Mouse (Mus musculus) lung, embryonic 15.5 days (tissue): ENCODE data around the gene Ntrk3. TPM values are rescaled to one million over a fixed set of nuclear protein-coding genes. Genes with fewer than 3 reads are reported as not detected.

ENCODE experiments used
- ATAC-seq: fragments of 200-750 bp; cut with Nextera tagmentation; 2 replicates; pipeline ENCODE4 v1.8.0; 2017; ENCODE audit warnings: moderate number of reproducible peaks, borderline replicate concordance; ENCODE audit not compliant: low FRiP score, low TSS enrichment; ENCODE audit errors: extremely low read depth
- H3K27ac ChIP-seq: fragments of 300-500 bp; sonication (generic); 2 replicates; pipeline ENCODE4 v1.5.1; 2015; ENCODE audit warnings: moderate library complexity, mild to moderate bottlenecking, inconsistent platforms
- H3K27me3 ChIP-seq: fragments of 300-500 bp; sonication (generic); 2 replicates; pipeline ENCODE4 v1.6.1; 2015; ENCODE audit warnings: inconsistent platforms
- H3K36me3 ChIP-seq: fragments of 300-500 bp; sonication (generic); 2 replicates; pipeline ENCODE4 v1.6.1; 2015; ENCODE audit warnings: inconsistent platforms
- H3K4me1 ChIP-seq: fragments of 300-500 bp; sonication (generic); 2 replicates; pipeline ENCODE4 v1.6.1; 2015; ENCODE audit warnings: inconsistent platforms
- H3K4me2 ChIP-seq: fragments of 300-500 bp; sonication (generic); 2 replicates; pipeline ENCODE4 v1.6.1; 2015; ENCODE audit warnings: inconsistent platforms, mild to moderate bottlenecking, moderate library complexity
- H3K4me3 ChIP-seq: fragments of 300-500 bp; sonication (generic); 2 replicates; pipeline ENCODE4 v1.5.1; 2015; ENCODE audit warnings: mild to moderate bottlenecking, inconsistent platforms
- H3K9ac ChIP-seq: fragments of 300-500 bp; sonication (generic); 2 replicates; pipeline ENCODE4 v1.6.1; 2015; ENCODE audit warnings: inconsistent platforms
- H3K9me3 ChIP-seq: fragments of 300-500 bp; sonication (generic); 2 replicates; pipeline ENCODE4 v1.6.1; 2016; ENCODE audit warnings: inconsistent platforms
- WGBS: fragments of 180-500 bp; shearing (Covaris S2); methylation state at CpG from one replicate; pipeline ENCODE4 v1.1.7; 2015; 5-methylcytosine and 5-hydroxymethylcytosine counted together
- polyA plus RNA-seq: library from polyadenylated mRNA; unstranded; fragments of >200 nt; fragmentation: Nextera tagmentation; extraction: Ambion mirVana; gene quantifications from 2 replicates; pipeline ENCODE4 v1.2.1, GENCODE M21; 2015

Gene Ntrk3
- polyA plus RNA-seq, 1 experiment from 2014 or later = 1.1 TPM

DNA sequence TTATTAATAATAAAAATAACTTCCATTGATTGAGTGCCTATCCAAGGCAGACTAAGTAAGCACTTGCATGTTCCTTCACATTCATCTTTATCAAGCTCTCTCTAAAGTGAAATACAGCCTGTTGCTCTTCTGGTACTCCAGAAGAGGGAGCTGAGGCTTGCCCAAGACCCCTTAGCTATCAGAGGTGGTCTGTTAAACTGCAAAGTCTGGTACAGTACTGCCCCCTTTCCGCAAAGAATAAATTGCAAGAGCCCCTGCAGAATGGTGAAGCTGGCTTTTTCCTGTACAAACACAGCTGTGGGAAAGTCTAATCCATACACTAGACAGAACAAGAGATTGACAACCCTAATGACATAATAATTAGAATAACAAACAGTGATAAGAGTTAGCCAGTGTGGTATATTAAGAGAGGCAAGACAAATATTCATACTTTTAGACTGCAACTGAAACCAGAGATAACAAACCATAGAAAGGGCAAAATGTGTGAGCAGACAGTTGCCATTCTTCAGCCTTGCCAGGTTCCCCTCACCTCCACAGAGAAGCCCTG is 470.3 kb downstream of the Ntrk3 start:
- no peak overlapping the region for H3K9ac ChIP-seq
- no peak overlapping the region for H3K4me3 ChIP-seq
- H3K36me3 ChIP-seq = no peaks in the 10 kb centered on the region
- H3K4me2 ChIP-seq = no peak overlapping the region
- no peaks in the 10 kb centered on the region for H3K27me3 ChIP-seq
- WGBS = 3% methylated on average over 1 of the region's 1 CpGs
- H3K4me1 ChIP-seq = peaks cover 8% of the 10 kb centered on the region
- H3K9me3 ChIP-seq = no peaks in the 10 kb centered on the region
- no peak overlapping the region for H3K27ac ChIP-seq
- ATAC-seq = no peak

DNA sequence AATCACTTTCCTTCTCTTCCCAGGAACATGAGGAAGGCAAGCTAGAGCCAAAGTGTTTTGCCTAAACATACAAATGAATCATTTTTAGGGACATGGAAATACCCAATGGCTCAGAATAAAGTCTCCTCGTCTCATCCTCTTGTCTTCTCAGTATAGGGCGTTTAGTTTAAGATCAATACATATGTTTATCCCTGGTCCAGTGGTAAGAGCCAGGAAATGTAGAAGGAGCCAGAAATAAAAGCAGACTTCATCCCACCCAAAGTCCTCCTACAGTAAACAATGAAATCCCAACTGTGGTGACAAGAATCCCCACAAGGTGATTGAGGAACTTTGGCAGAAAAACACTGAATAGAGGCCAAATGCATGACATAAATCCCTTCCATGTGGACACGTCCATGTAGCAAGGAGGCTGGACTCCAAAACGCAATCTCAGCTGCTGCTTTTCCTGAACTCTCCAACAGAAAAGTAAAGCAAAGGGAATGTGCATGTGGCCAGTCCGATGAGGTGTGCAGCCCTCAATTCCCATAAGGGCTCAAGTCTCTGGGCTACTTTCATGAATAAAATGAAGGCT is 473.3 kb downstream of the Ntrk3 start:
- Histone ChIP-seq H3K9ac (no peak overlapping the region), H3K36me3 (no peaks in the 10 kb centered on the region), H3K27me3 (no peaks in the 10 kb centered on the region), H3K4me3 (no peak overlapping the region), H3K4me1 (peaks cover 6% of the 10 kb centered on the region), H3K27ac (no peak overlapping the region), H3K4me2 (no peak overlapping the region), H3K9me3 (no peaks in the 10 kb centered on the region)
- ATAC-seq = peak; percentile 62; the same call in 1 of the 2 replicates
- WGBS = 36% methylated on average over 5 of the region's 5 CpGs

DNA sequence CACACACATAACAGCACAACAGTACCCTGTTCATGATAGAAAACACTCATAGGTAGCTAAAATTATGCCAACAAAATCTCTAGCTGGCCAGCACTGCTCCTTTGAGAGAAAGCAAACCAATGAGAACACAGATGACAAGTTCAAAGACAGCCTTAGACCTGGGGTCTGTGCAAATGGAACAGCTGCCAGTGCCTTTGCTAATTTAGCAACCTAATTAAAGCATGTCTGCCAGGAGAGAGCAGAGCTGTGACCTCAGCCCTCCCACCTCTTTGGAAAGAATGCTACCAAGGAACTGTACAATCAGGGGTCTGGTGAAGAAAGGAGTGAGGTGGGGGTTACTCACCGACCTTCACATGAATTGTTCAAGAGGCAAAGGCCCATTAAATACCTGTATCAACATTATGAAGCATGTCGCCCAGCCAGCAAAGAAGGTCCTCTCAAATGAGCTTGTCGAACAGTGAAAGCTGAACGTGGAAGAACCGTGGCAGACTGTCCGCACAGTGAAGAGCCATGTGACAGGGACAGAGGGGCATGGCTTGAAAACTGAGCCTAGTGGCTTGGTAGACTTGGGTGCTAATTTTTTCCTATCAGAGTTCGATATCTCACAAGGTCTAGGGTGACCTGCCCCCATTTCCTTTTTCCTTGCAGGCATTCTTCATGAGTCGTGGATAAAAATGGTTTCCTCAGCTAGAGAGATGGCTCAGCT is 476.2 kb downstream of the Ntrk3 start:
- no peaks in the 10 kb centered on the region for H3K36me3 ChIP-seq
- no peaks in the 10 kb centered on the region for H3K9me3 ChIP-seq
- H3K27me3 ChIP-seq = no peaks in the 10 kb centered on the region
- H3K4me3 ChIP-seq = no peak overlapping the region
- no peak overlapping the region for H3K9ac ChIP-seq
- H3K4me2 ChIP-seq = no peak overlapping the region
- no peak overlapping the region for H3K27ac ChIP-seq
- H3K4me1 ChIP-seq = peaks cover 6% of the 10 kb centered on the region
- no peak for ATAC-seq
- WGBS = 76% methylated on average over 8 of the region's 8 CpGs

DNA sequence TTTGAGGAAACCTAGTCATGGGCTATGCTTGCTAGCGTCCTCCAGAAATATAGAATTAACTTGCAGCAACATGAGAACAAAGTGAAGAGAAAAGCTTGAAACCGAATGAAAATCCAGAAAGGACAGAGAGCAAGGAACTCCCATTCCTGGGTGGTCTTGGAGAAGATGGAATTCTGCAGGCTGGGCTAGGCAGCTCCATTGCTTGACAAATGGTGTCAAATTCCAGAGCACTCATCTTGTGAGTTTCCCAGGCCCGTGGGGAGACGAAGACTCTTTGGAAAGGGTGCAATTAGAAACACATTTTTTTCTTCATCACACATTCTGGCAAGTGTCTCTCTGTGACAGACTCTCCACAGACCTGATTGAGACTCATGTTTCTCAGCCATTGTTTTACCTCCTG is 479.7 kb downstream of the Ntrk3 start:
- no peak; the same call in 1 of the 2 replicates for ATAC-seq
- Histone ChIP-seq H3K4me1 (no peaks in the 10 kb centered on the region), H3K36me3 (no peaks in the 10 kb centered on the region), H3K9ac (no peak overlapping the region), H3K27ac (no peak overlapping the region), H3K4me3 (no peak overlapping the region), H3K27me3 (no peaks in the 10 kb centered on the region), H3K4me2 (no peak overlapping the region), H3K9me3 (no peaks in the 10 kb centered on the region)
- WGBS = 11% methylated on average over 4 of the region's 4 CpGs

DNA sequence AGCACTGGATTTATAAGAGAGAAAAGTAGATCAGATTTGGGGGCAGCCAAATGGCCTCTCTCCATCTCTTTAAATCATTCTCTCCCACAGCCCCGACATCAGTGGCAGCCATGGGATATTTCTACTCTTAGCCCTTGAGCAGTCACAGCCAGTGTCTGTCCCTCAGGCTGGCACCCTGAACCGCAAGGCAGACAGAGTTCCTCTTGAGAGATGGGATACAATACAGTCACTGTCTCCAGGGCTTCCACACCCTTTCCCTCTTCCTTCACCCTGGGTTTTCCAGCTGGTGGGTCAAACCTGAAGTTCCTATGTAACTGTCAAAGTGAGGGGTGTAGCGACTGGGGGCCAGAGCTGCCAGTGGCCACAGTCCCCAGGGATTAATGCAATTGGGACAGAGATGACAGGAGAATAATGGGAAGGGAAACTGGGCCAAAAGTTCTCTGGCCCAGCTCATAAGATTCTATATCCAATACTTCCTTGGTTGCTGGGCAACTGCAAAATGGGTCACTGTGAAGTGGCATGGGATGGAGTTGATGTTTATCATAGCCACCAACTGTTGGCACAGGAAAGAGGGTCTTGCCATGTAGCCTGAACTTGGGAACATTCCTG is 483.9 kb downstream of the Ntrk3 start:
- no peak overlapping the region for H3K27ac ChIP-seq
- no peaks in the 10 kb centered on the region for H3K9me3 ChIP-seq
- H3K36me3 ChIP-seq = no peaks in the 10 kb centered on the region
- no peaks in the 10 kb centered on the region for H3K4me1 ChIP-seq
- no peak overlapping the region for H3K4me3 ChIP-seq
- no peak for ATAC-seq
- 66% methylated on average over 3 of the region's 3 CpGs for WGBS
- H3K9ac ChIP-seq = no peak overlapping the region
- H3K27me3 ChIP-seq = no peaks in the 10 kb centered on the region
- no peak overlapping the region for H3K4me2 ChIP-seq

DNA sequence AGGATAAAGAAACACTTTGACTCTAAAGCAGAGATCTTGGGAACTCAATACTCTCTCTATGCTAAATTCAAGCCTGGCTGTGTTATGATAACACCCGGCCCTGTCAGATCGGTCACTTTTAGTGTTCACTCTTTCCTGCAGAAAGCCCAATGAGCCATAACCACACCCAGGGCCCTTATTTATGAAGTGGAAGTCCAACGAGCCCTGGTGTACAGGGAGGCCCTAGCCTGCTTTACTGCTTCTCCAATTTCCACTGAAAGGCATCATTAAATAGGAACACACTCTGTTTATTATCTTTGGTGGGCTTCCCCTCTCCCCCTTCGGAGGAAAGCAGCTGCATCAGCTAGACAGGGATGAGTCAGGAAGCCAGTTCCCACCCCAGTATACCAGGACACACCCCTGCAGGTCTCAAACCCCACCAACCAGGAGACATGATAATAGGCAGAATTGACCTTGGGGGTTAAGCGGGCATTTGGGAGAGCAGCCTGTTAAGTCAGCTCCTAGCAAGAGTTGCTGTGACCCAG is 489.6 kb downstream of the Ntrk3 start:
- 52% methylated on average over 5 of the region's 5 CpGs for WGBS
- no peak for ATAC-seq
- H3K4me3 ChIP-seq = no peak overlapping the region
- H3K36me3 ChIP-seq = no peaks in the 10 kb centered on the region
- no peaks in the 10 kb centered on the region for H3K4me1 ChIP-seq
- no peak overlapping the region for H3K27ac ChIP-seq
- H3K27me3 ChIP-seq = no peaks in the 10 kb centered on the region
- H3K4me2 ChIP-seq = no peak overlapping the region
- H3K9ac ChIP-seq = no peak overlapping the region
- no peaks in the 10 kb centered on the region for H3K9me3 ChIP-seq

DNA sequence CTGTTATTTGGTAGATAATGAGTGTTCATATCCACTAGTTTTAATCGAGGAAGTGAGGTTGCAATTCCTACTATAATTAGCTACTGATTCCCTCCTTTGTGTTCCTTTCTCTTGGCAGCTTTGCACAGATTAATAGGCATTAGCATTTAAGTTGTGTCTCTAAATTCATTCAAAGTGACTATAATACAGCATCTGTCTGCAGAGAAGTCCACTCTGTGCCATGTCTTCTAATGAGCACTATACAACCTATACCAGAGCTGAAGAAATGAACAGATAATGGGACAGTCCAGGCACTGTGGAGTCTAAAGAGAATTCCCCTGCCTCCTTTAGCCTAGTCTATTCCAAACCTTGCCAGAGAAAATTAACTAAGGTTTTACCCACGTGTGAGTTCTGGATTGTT is 498.8 kb downstream of the Ntrk3 start:
- no peak overlapping the region for H3K9ac ChIP-seq
- H3K27ac ChIP-seq = no peak overlapping the region
- H3K4me3 ChIP-seq = no peak overlapping the region
- no peak for ATAC-seq
- H3K36me3 ChIP-seq = no peaks in the 10 kb centered on the region
- no peaks in the 10 kb centered on the region for H3K9me3 ChIP-seq
- H3K4me1 ChIP-seq = no peaks in the 10 kb centered on the region
- no peak overlapping the region for H3K4me2 ChIP-seq
- WGBS = 64% methylated on average over 2 of the region's 2 CpGs
- no peaks in the 10 kb centered on the region for H3K27me3 ChIP-seq

DNA sequence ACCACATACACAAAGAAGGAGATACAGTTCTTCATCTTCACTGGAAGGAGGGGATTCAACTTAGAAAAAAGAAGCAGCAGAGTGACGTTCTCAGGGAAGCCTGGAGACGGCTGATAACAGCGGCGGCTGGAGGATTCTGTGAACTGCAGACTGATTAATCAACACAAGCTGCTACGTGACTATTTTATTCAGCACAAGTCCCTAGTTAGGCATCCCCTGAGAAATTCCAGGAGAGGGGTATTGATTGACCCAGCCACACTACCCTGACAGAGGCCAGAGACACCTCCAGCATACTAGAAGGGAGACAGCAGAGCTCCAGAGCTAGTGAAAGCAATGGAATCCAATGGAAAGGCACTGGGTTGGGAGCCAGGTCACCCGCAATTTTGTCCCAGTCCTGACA is 516.1 kb downstream of the Ntrk3 start:
- H3K4me1 ChIP-seq = 0 out of 2 replicates have a peak, but pooled peaks cover 7% of the 10 kb centered on the region
- ATAC-seq = no peak
- no peak overlapping the region for H3K4me3 ChIP-seq
- no peak overlapping the region for H3K27ac ChIP-seq
- H3K9me3 ChIP-seq = no peaks in the 10 kb centered on the region
- no peak overlapping the region for H3K4me2 ChIP-seq
- H3K9ac ChIP-seq = no peak overlapping the region
- 30% methylated on average over 6 of the region's 6 CpGs for WGBS
- no peaks in the 10 kb centered on the region for H3K36me3 ChIP-seq
- no peaks in the 10 kb centered on the region for H3K27me3 ChIP-seq

DNA sequence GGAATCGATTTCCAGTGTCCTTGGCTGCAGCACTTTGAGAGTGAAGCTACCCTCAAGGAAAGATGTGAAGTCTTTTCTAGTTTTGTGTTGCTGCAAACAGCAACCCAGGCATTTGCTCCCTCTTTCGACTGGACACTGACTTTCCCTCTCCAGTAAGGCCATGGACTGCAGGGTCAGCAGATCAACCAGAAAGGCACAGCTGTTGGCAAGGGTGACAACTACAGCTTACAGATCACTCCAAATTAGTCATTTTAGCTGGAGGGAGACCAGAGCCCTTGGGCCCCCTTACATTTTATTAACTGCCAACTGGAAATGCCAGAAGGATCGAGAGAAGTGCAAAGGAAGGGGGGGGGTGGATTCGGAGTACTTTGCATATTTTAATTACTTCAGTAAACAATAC is 516.9 kb downstream of the Ntrk3 start:
- H3K36me3 ChIP-seq = no peaks in the 10 kb centered on the region
- 43% methylated on average over 4 of the region's 4 CpGs for WGBS

DNA sequence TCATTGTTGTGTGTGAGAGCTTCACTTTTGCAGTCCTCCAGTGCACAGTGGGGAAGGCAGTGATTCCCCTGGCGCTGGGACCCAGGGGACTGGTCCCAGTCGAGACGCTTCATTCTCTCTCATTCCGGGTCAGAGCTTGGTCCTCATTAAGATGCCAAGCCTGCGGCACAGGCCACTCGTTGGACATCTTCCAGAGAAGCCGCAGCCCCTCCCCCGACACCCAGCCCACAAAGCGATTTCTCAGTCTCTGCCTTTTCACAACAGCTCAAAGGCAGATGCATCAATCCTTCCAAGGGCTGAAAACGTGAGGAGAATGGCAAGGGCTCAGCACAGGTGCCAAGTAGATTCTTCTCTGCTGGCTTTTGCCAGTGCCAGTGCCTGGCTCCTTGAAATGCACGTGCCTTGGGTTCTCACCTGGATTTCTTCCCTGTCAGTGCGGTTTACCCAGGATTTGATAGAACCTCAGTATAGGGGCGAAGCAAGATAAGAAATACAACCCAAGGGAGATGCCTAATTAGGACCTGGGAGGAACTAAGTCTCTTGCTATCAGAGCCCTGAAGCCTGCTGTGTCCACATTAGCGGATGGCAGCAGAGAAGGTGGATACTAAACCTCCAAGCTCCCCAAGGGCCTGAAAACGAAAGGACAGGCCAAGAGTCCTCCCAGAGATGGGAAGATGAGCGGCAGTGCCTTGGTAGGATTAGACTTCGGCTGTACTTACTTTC is 546.7 kb downstream of the Ntrk3 start:
- Histone ChIP-seq H3K9ac (no peak overlapping the region), H3K4me3 (no peak overlapping the region), H3K27ac (no peak overlapping the region), H3K9me3 (no peaks in the 10 kb centered on the region), H3K4me2 (no peak overlapping the region), H3K27me3 (no peaks in the 10 kb centered on the region), H3K36me3 (no peaks in the 10 kb centered on the region), H3K4me1 (no peaks in the 10 kb centered on the region)
- ATAC-seq = no peak
- WGBS = 21% methylated on average over 17 of the region's 17 CpGs

More for the DNA sequence above, 516.9 kb downstream of the Ntrk3 start:
- H3K9me3 ChIP-seq = no peaks in the 10 kb centered on the region
- no peak overlapping the region for H3K4me2 ChIP-seq
- no peak overlapping the region for H3K27ac ChIP-seq
- no peaks in the 10 kb centered on the region for H3K27me3 ChIP-seq
- no peak for ATAC-seq
- H3K4me3 ChIP-seq = no peak overlapping the region
- no peak overlapping the region for H3K9ac ChIP-seq
- H3K4me1 ChIP-seq = 0 out of 2 replicates have a peak, but pooled peaks cover 7% of the 10 kb centered on the region

DNA sequence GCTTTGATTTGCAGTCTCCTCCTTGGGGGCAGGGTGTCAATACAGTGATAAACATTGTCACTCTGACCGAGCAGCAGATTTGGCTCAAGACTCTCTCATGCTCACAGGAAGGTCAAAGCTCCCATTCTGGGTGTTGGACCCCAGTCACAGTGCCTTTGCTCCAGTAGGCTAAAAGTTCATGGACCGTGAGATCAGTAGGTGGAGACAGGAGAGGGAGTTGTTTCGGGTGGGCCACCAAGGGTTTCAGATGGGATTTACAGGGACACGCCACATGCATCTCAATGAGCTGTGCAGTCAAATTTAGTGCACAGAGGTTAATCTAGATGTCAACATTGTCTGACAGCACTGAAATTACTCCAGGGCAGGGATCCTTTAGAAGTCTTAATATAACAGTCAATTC is 552.2 kb downstream of the Ntrk3 start:
- Histone ChIP-seq H3K27ac (no peak overlapping the region), H3K4me3 (no peak overlapping the region), H3K4me2 (no peak overlapping the region), H3K4me1 (0 out of 2 replicates have a peak, but pooled peaks cover 3% of the 10 kb centered on the region), H3K36me3 (no peaks in the 10 kb centered on the region), H3K9ac (no peak overlapping the region), H3K9me3 (no peaks in the 10 kb centered on the region), H3K27me3 (no peaks in the 10 kb centered on the region)
- WGBS = 36% methylated on average over 4 of the region's 4 CpGs
- ATAC-seq = no peak
